Mouse (Mus musculus): ENCODE results near the gene Them7.

DNA sequence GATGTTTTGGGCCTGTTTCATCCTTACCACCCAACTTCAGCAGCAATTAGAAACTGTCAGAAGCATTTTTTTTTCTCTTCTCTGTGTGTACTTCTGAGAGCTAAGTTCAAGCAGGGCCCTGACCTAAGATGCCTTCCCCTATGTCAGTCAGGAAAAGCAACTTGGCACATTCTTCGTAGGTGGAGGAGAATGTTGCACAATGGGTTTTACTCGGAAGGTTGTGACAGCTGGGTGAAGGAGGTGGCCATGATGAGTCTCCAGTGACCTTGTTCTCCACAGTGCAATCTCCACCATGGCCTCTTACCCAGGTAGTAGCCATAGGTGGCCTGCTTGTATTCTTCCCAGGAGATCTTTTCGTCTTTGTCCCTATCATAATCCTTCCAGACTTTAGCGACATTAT is 170.3 kb downstream of the Them7 start:
- TF ChIP-seq CTCF (IDR thresholded peaks at IDR 0.05; ENCODE audit: low read depth) (no peak), EP300 (IDR thresholded peaks at IDR 0.05; ENCODE audit: low read depth) (no peak)

Measured in heart, postnatal 0 days (tissue).